Mouse (Mus musculus): ENCODE results near the gene Cinp. TPM values are rescaled to one million over a fixed set of nuclear protein-coding genes. Genes with fewer than 3 reads are reported as not detected.

Cinp gene
- total and polyA plus RNA-seq, 3 experiments = 162 to 210 TPM; not detected in 1

- Histone ChIP-seq H3K4me1 (ENCODE audit: control insufficient read depth in 1 of 2, insufficient read depth in 2 of 2, low read length in 2 of 2) (peaks cover 0 to 5% of the 10 kb centered on the region in 2 experiments; a peak in 2 of 4 replicates), H3K27ac (ENCODE audit: control insufficient read depth, low read depth, low read length) (no peak overlapping the region), H3K27me3 (ENCODE audit: control insufficient read depth in 1 of 2, insufficient read depth in 2 of 2, low read length in 2 of 2) (no peaks in the 10 kb centered on the region), H3K9ac (ENCODE audit: control insufficient read depth, low read depth, low read length, poor library complexity, severe bottlenecking) (no peak overlapping the region), H3K79me2 (ENCODE audit: control insufficient read depth, insufficient read depth, low read length, poor library complexity) (no peaks in the 10 kb centered on the region; the same call in 1 of the 2 replicates), H3K4me3 (ENCODE audit: control insufficient read depth in 1 of 2, insufficient read depth in 1 of 2, low read depth in 2 of 2, low read length in 2 of 2) (no peak overlapping the region), H3K36me3 (ENCODE audit: control insufficient read depth in 1 of 2, insufficient read depth in 2 of 2, low read length in 2 of 2) (peaks cover 0 to 5% of the 10 kb centered on the region in 2 experiments; a peak in 1 of 4 replicates), H3K9me3 (replicated peaks; ENCODE audit: insufficient read depth, low read length) (no peaks in the 10 kb centered on the region)
- no peak for TF ChIP-seq MAFK (IDR thresholded peaks at IDR 0.05; ENCODE audit: borderline replicate concordance, low read depth, low read length)
- no peak for TF ChIP-seq JUND (IDR thresholded peaks at IDR 0.05; ENCODE audit: low read depth, low read length)
- TF ChIP-seq BHLHE40 (IDR thresholded peaks at IDR 0.05; ENCODE audit: borderline replicate concordance, low read depth, low read length) = no peak
- TF ChIP-seq TCF12 (IDR thresholded peaks at IDR 0.05; ENCODE audit: low read depth, low read length) = no peak
- no peak for TF ChIP-seq MAZ (IDR thresholded peaks at IDR 0.05; ENCODE audit: low read depth, low read length)
- TF ChIP-seq SIN3A (IDR thresholded peaks at IDR 0.05; ENCODE audit: low read length) = no peak
- no peak for TF ChIP-seq POLR2A (IDR thresholded peaks at IDR 0.05; ENCODE audit: control insufficient read depth in 1 of 2, insufficient read depth in 1 of 2, low read depth in 1 of 2, low read length in 2 of 2, poor library complexity in 1 of 2)
- TF ChIP-seq SMC3 (IDR thresholded peaks at IDR 0.05; ENCODE audit: low read depth, low read length) = no peak
- no peak for TF ChIP-seq MYB (IDR thresholded peaks at IDR 0.05; ENCODE audit: low read depth, low read length)
- no peak for TF ChIP-seq MEF2A (IDR thresholded peaks at IDR 0.05; ENCODE audit: extremely low read depth, insufficient replicate concordance, low read depth, low read length, poor library complexity, severe bottlenecking)
- no peak for TF ChIP-seq MAX (IDR thresholded peaks at IDR 0.05; ENCODE audit: low read length)
- no peak for DNase-seq (ENCODE audit: low read depth, low spot score)
Measured at GRCm38 (mm10) chr12:110837850-110838249, 51.1 kb downstream of the Cinp start.

GRCm38 (mm10) chr12:110837192-110837841 lies 51.6 kb downstream of the Cinp start:
- Histone ChIP-seq H3K4me1 (ENCODE audit: control insufficient read depth in 1 of 2, insufficient read depth in 2 of 2, low read length in 2 of 2) (peaks cover 0 to 5% of the 10 kb centered on the region in 2 experiments; a peak in 2 of 4 replicates), H3K27me3 (ENCODE audit: control insufficient read depth in 1 of 2, insufficient read depth in 2 of 2, low read length in 2 of 2) (no peaks in the 10 kb centered on the region), H3K9me3 (replicated peaks; ENCODE audit: insufficient read depth, low read length) (no peaks in the 10 kb centered on the region), H3K79me2 (ENCODE audit: control insufficient read depth, insufficient read depth, low read length, poor library complexity) (no peaks in the 10 kb centered on the region; the same call in 1 of the 2 replicates), H3K9ac (ENCODE audit: control insufficient read depth, low read depth, low read length, poor library complexity, severe bottlenecking) (no peak overlapping the region), H3K4me3 (ENCODE audit: control insufficient read depth in 1 of 2, insufficient read depth in 1 of 2, low read depth in 2 of 2, low read length in 2 of 2) (no peak overlapping the region), H3K36me3 (ENCODE audit: control insufficient read depth in 1 of 2, insufficient read depth in 2 of 2, low read length in 2 of 2) (peaks cover 0 to 5% of the 10 kb centered on the region in 2 experiments; a peak in 1 of 4 replicates), H3K27ac (ENCODE audit: control insufficient read depth, low read depth, low read length) (no peak overlapping the region)
- TF ChIP-seq MAZ (IDR thresholded peaks at IDR 0.05; ENCODE audit: low read depth, low read length) = no peak
- TF ChIP-seq CHD2 (IDR thresholded peaks at IDR 0.05; ENCODE audit: low read length) = no peak
- TF ChIP-seq CTCF (IDR thresholded peaks at IDR 0.05 in 2 of 3, conservative IDR thresholded peaks at IDR 0.05 in 1 of 3; ENCODE audit: control insufficient read depth in 1 of 3, insufficient read depth in 1 of 3, low read depth in 2 of 3, low read length in 3 of 3, poor library complexity in 1 of 3, severe bottlenecking in 1 of 3) = no peak
- TF ChIP-seq MAFK (IDR thresholded peaks at IDR 0.05; ENCODE audit: borderline replicate concordance, low read depth, low read length) = no peak
- TF ChIP-seq E2F4 (IDR thresholded peaks at IDR 0.05; ENCODE audit: borderline replicate concordance, low read depth, low read length) = no peak
- TF ChIP-seq GABPA (IDR thresholded peaks at IDR 0.05; ENCODE audit: low read depth, low read length) = no peak
- no peak for TF ChIP-seq BHLHE40 (IDR thresholded peaks at IDR 0.05; ENCODE audit: borderline replicate concordance, low read depth, low read length)
- TF ChIP-seq ZNF384 (IDR thresholded peaks at IDR 0.05; ENCODE audit: low read depth, low read length) = no peak
- no peak for TF ChIP-seq MYB (IDR thresholded peaks at IDR 0.05; ENCODE audit: low read depth, low read length)
- TF ChIP-seq JUND (IDR thresholded peaks at IDR 0.05; ENCODE audit: low read depth, low read length) = no peak
- TF ChIP-seq NRF1 (IDR thresholded peaks at IDR 0.05; ENCODE audit: insufficient read depth, low read depth, low read length, poor library complexity, severe bottlenecking) = no peak
- no peak for TF ChIP-seq KAT2A (conservative IDR thresholded peaks at IDR 0.05; ENCODE audit: low read depth, low read length)
- TF ChIP-seq SMC3 (IDR thresholded peaks at IDR 0.05; ENCODE audit: low read depth, low read length) = no peak
- no peak for TF ChIP-seq EP300 (IDR thresholded peaks at IDR 0.05; ENCODE audit: low read depth in 1 of 2, low read length in 2 of 2)
- TF ChIP-seq ZKSCAN1 (IDR thresholded peaks at IDR 0.05; ENCODE audit: low read depth, low read length) = no peak
- TF ChIP-seq GATA1 (IDR thresholded peaks at IDR 0.05; ENCODE audit: low read depth, low read length) = no peak
- no peak for TF ChIP-seq POLR2AphosphoS2 (IDR thresholded peaks at IDR 0.05; ENCODE audit: low read length)
- no peak for TF ChIP-seq SIN3A (IDR thresholded peaks at IDR 0.05; ENCODE audit: low read length)
- no peak for DNase-seq (ENCODE audit: low read depth, low spot score)
